Mouse (Mus musculus) adrenal gland, postnatal 36 days (tissue): ENCODE data around the gene Rtl5. TPM values are rescaled to one million over a fixed set of nuclear protein-coding genes. Genes with fewer than 3 reads are reported as not detected.

Source experiments
- DNase-seq, 2 experiments: peaks; one replicate each; pipeline ENCODE4 v3.0.0; 2021; ENCODE audit warnings: mixed read lengths in 1 of 2
- total RNA-seq, 2 experiments: library from RNA; stranded (reverse); gene quantifications; 2 replicates each; pipeline ENCODE4 v1.2.3; 2021

Gene Rtl5
- total RNA-seq, 2 experiments from 2014 or later, result 7.3 to 9.6 TPM

- no peak for DNase-seq
Measured at GRCm38 (mm10) chrX:102067118-102067517, 4.0 kb downstream of the Rtl5 start.

- peak; percentile 66 to 70 for DNase-seq
Measured at GRCm38 (mm10) chrX:102066134-102066533, 5.0 kb downstream of the Rtl5 start.

GRCm38 (mm10) chrX:102065213-102065775, 5.8 kb downstream of the Rtl5 start:
- DNase-seq, result no peak

- DNase-seq, result no peak
Measured at GRCm38 (mm10) chrX:102064062-102064461, 7.0 kb downstream of the Rtl5 start.

GRCm38 (mm10) chrX:102060891-102061290, 10.2 kb downstream of the Rtl5 start:
- peak in 1 of 2 experiments; percentile 34 for DNase-seq

- no peak for DNase-seq
Measured at GRCm38 (mm10) chrX:102060243-102060642, 10.9 kb downstream of the Rtl5 start.

- DNase-seq, result peak in 1 of 2 experiments; percentile 32
Measured at GRCm38 (mm10) chrX:102059437-102059836, 11.7 kb downstream of the Rtl5 start.

GRCm38 (mm10) chrX:102054009-102054408, 17.1 kb downstream of the Rtl5 start:
- no peak for DNase-seq

- no peak for DNase-seq
Measured at GRCm38 (mm10) chrX:102053371-102053770, 17.7 kb downstream of the Rtl5 start.

GRCm38 (mm10) chrX:102051225-102051624, 19.9 kb downstream of the Rtl5 start:
- DNase-seq, result no peak

- DNase-seq, result no peak
Measured at GRCm38 (mm10) chrX:102050552-102050951, 20.6 kb downstream of the Rtl5 start.

- no peak for DNase-seq
Measured at GRCm38 (mm10) chrX:102042386-102042785, 28.7 kb downstream of the Rtl5 start.

- no peak for DNase-seq
Measured at GRCm38 (mm10) chrX:102041562-102041961, 29.5 kb downstream of the Rtl5 start.

GRCm38 (mm10) chrX:102037506-102037905, 33.6 kb downstream of the Rtl5 start:
- DNase-seq, result peak; percentile 53 to 70

GRCm38 (mm10) chrX:102036866-102037361, 34.2 kb downstream of the Rtl5 start:
- no peak for DNase-seq

GRCm38 (mm10) chrX:102035671-102036070, 35.4 kb downstream of the Rtl5 start:
- DNase-seq, result no peak

GRCm38 (mm10) chrX:102033566-102033965, 37.5 kb downstream of the Rtl5 start:
- no peak for DNase-seq

- no peak for DNase-seq
Measured at GRCm38 (mm10) chrX:102032431-102032830, 38.7 kb downstream of the Rtl5 start.

- peak; percentile 50 to 62 for DNase-seq
Measured at GRCm38 (mm10) chrX:102031851-102032250, 39.3 kb downstream of the Rtl5 start.

GRCm38 (mm10) chrX:102024976-102025375, 46.1 kb downstream of the Rtl5 start:
- no peak for DNase-seq

- no peak for DNase-seq
Measured at GRCm38 (mm10) chrX:102019471-102020240, 51.4 kb downstream of the Rtl5 start.

- DNase-seq, result no peak
Measured at GRCm38 (mm10) chrX:102018890-102019289, 52.2 kb downstream of the Rtl5 start.

GRCm38 (mm10) chrX:102017213-102017923, 53.7 kb downstream of the Rtl5 start:
- DNase-seq, result no peak
